Mouse (Mus musculus): ENCODE measurements around the gene Vsig1.

DNA sequence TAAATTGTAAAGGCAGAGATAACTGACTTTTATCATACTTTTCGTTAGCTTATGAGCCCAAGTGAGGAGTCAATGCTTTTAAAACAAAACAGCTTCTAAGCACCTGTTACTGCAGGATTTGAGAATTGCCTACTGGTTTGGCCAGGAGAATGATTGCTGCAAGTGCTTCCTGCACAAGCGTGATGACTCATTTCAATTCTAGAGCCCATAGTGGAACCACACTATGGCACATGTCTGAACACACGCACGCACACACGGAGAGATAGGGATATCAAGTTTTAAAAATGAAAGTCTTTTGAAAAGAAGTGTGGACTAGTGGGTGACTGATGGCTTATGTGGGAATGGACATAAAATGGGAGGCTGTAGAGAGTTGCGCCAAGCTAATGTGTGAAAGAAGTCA is 44.6 kb upstream of the Vsig1 start:
- TF ChIP-seq POLR2A (IDR thresholded peaks at IDR 0.05; ENCODE audit: insufficient read depth, low read depth, low read length), result no peak
- TF ChIP-seq CTCF (IDR thresholded peaks at IDR 0.05), result no peak
